Mouse (Mus musculus): ENCODE data around the gene Axin2.

DNA sequence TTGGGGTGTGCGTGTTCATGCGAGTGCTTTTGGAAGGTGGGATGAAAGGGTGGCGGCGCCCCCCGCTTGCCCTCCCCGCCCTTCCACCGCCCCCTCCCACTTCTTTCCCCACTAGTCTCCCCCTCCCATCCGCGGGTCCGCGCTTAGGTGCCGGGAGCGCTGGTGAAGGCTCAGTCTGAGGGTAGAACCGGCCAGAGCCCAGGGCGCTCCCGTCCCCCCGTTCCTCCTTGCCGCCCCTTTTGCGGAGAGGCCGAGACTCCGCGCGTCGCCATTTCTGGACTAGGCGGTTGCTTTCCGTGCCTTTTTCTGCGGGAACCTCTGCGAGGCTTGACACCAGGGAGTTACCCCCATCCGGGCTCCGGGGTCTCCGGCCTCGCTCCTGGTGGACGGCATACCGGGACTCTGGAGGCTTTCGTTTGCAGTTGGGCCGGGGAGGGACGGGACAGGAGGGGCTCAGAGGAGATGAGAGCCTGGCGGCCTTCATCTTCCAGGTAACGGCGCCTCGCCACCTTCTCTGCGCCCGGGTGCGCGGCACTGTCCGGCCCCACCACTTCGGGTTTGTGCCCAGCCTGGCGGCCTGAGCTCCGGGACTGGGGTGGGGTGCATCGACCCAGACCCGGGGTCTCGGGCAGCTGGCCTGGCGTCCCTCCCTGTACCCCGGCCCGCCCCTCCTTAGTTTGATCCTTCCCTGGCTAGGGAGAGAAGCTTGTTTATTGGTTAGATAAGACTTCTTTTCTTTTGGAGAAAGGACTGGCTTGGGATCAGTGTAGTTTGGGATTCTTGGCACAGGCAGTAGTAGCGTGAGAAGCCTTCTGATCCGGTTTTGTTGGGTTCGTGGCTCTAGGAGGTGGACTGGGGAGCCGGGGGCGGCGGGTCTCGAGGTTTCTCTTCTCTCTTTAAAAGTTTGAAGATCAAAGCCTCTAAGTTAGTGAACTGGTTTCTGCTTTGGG, 1.6 kb downstream of the Axin2 start:
- TF ChIP-seq POLR2A (IDR thresholded peaks at IDR 0.05; ENCODE audit: borderline replicate concordance, extremely low read depth, low read depth, low read length) (no peak), CTCF (IDR thresholded peaks at IDR 0.05; ENCODE audit: insufficient read depth, low read length) (no peak)
